Mouse (Mus musculus) forebrain, embryonic 15.5 days (tissue): ENCODE results near the gene Myrip. TPM values are rescaled to one million over a fixed set of nuclear protein-coding genes. Genes with fewer than 3 reads are reported as not detected.

Experiments used
- ATAC-seq: fragments of 200-750 bp; cut with Nextera tagmentation; replicated peaks from 2 replicates; pipeline ENCODE4 v1.8.0; 2017; ENCODE audit warnings: mild to moderate bottlenecking, moderate TSS enrichment, moderate library complexity
- H3K27ac ChIP-seq: fragments of 300-500 bp; sonication (generic); replicated peaks from 2 replicates; pipeline ENCODE4 v1.5.1; 2015; ENCODE audit warnings: mild to moderate bottlenecking, inconsistent platforms
- H3K27me3 ChIP-seq: fragments of 300-500 bp; sonication (generic); 2 replicates; pipeline ENCODE4 v1.6.1; 2015; ENCODE audit warnings: inconsistent platforms
- H3K36me3 ChIP-seq: fragments of 300-500 bp; sonication (generic); 2 replicates; pipeline ENCODE4 v1.6.1; 2015; ENCODE audit warnings: mild to moderate bottlenecking, inconsistent platforms
- H3K4me1 ChIP-seq: fragments of 300-500 bp; sonication (generic); 2 replicates; pipeline ENCODE4 v1.6.1; 2015; ENCODE audit warnings: inconsistent platforms
- H3K4me2 ChIP-seq: fragments of 300-500 bp; sonication (generic); replicated peaks from 2 replicates; pipeline ENCODE4 v1.6.1; 2015; ENCODE audit warnings: mild to moderate bottlenecking, inconsistent platforms
- H3K4me3 ChIP-seq: fragments of 300-500 bp; sonication (generic); 2 replicates; pipeline ENCODE4 v1.5.1; 2015; ENCODE audit warnings: mild to moderate bottlenecking, inconsistent platforms
- H3K9ac ChIP-seq: fragments of 300-500 bp; sonication (generic); replicated peaks from 2 replicates; pipeline ENCODE4 v1.6.1; 2015; ENCODE audit warnings: mild to moderate bottlenecking, inconsistent platforms
- H3K9me3 ChIP-seq: fragments of 300-500 bp; sonication (generic); 2 replicates; pipeline ENCODE4 v1.6.1; 2016; ENCODE audit warnings: inconsistent platforms
- WGBS: fragments of 180-500 bp; shearing (Covaris S2); methylation state at CpG from one replicate; pipeline ENCODE4 v1.1.7; 2015; ENCODE audit warnings: mixed read lengths; 5-methylcytosine and 5-hydroxymethylcytosine counted together
- polyA plus RNA-seq: library from polyadenylated mRNA; unstranded; fragments of >200 nt; fragmentation: Nextera tagmentation; extraction: Ambion mirVana; gene quantifications from 2 replicates; pipeline ENCODE4 v1.2.1, GENCODE M21; 2015

Myrip gene
- polyA plus RNA-seq, 1 experiment from 2014 or later = 2.3 TPM

DNA sequence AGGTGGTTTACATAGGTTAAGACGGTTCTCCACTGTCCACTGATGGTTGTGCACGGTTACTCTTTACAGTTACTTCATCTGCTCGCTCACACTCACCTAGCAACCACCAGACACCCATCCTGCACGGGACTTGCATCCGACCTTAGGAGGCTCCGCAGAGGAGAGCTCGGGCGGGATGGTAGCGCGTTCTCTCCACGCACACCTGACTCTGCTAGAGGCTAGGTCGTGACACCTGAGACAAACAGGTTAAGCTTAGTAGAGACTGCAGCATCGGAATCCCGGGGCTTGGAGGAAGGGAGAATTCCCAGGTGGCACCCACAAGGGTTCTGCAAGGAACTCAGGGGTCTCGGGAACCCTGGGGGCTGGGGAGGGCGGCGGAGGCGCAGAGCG, 190.7 kb downstream of the Myrip start, which contains the start of gene Eif1b:
Eif1b (plus strand) TSS at position 223 of the 390 bp plus-strand sequence.
- peak within 1 kb of the TSS; percentile 100 for H3K9ac ChIP-seq
- peak within 1 kb of the TSS; percentile 92 for H3K4me3 ChIP-seq
- H3K27ac ChIP-seq = peak within 1 kb of the TSS; percentile 89
- H3K27me3 ChIP-seq = no peaks in the 10 kb centered on the region
- 2% methylated on average over 19 of the region's 19 CpGs for WGBS
- peaks cover 19% of the 10 kb centered on the region for H3K36me3 ChIP-seq
- peak; percentile 35 for ATAC-seq
- peaks cover 36% of the 10 kb centered on the region for H3K4me1 ChIP-seq
- peak within 1 kb of the TSS; percentile 71 for H3K4me2 ChIP-seq
- no peaks in the 10 kb centered on the region for H3K9me3 ChIP-seq

DNA sequence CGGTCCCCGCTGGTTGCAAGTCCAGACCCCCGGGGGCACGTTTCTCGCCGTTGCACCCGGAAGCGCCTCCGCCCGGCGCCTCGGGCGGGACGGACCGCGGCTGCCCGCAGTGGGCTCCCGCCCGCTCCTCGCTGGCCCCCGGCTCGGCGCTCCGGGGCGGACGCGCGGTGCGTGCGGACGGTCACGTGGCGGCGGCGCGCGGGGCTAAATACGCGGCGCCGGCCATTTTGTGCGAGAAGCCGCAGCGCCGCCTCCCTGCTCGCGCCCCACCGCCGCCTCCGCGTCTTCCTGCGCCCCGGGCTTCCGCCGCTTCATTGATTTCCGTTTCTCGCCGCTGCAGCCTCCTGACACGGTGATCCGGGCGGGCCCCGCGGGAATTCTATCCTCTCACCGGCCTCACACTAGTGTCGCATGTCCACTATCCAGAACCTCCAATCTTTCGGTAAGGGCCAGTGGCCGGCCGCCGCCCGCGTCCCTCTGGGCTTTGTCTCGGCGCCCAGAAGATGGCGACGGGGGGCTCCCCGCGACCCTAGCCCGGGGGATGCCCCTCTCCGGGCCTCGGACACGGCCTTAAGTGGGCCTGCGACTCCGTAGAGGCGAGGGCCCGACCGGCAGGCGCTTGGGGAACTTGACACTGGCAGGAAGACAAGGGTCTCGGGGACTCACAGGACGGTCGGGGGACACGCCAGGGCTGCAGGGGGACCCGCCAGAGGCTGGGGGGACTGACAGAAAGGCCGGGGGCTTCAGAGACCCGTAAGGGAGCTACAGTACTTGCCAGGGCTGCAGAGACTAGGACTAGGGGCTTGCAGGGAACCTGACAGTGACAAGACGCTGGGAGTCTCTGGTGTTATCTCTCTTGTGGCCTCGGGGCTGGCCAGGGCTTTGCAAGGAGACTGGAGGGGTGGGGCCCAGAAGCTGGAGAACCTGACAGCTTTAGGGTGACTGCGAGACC, 191.4 kb downstream of the Myrip start:
- Histone ChIP-seq H3K9ac (peak overlapping the region; percentile 100), H3K27ac (peak overlapping the region; percentile 89), H3K4me1 (peaks cover 36% of the 10 kb centered on the region), H3K4me3 (peak overlapping the region; percentile 92), H3K36me3 (peaks cover 19% of the 10 kb centered on the region), H3K4me2 (peak overlapping the region; percentile 71), H3K27me3 (no peaks in the 10 kb centered on the region), H3K9me3 (no peaks in the 10 kb centered on the region)
- ATAC-seq = peak; percentile 82
- WGBS = 0% methylated on average over 81 of the region's 97 CpGs

- Histone ChIP-seq H3K4me3 (peak overlapping the region; percentile 92), H3K27ac (peak overlapping the region; percentile 89; the same call in 1 of the 2 replicates), H3K9ac (peak overlapping the region; percentile 100), H3K4me1 (peaks cover 36% of the 10 kb centered on the region), H3K9me3 (no peaks in the 10 kb centered on the region), H3K27me3 (no peaks in the 10 kb centered on the region), H3K36me3 (peaks cover 19% of the 10 kb centered on the region), H3K4me2 (peak overlapping the region; percentile 71)
- ATAC-seq = no peak
- 59% methylated on average over 12 of the region's 12 CpGs for WGBS
These were observed 192.5 kb downstream of the Myrip start for GRCm38 (mm10) chr9:120493781-120494180.

DNA sequence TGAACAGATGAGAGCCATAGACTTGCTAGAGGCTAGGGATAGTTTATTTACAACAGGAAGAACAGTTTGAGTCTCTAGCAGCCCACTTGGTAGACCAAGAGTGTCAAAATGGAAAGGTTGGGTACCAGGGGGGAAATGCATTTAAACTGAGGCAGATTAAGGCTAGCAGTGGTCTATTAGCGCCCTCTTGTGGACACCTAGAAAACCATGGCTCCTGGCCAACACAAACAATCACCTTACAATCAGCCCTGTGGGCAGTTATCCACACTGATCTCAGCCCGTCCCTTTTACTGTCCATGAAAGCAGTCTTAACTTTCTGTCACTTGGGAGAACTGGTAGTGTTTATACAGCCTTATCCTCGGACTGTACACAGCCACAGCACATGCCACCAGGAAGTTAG, 195.4 kb downstream of the Myrip start:
- H3K9me3 ChIP-seq = no peaks in the 10 kb centered on the region
- H3K27ac ChIP-seq = peak overlapping the region; percentile 37; the same call in 1 of the 2 replicates
- no peak overlapping the region for H3K9ac ChIP-seq
- no peaks in the 10 kb centered on the region for H3K27me3 ChIP-seq
- H3K36me3 ChIP-seq = peaks cover 19% of the 10 kb centered on the region
- peak; percentile 32; the same call in 1 of the 2 replicates for ATAC-seq
- 4% methylated on average over 3 of the region's 3 CpGs for WGBS
- H3K4me1 ChIP-seq = peaks cover 36% of the 10 kb centered on the region
- H3K4me2 ChIP-seq = no peak overlapping the region
- no peak overlapping the region for H3K4me3 ChIP-seq

GRCm38 (mm10) chr9:120497983-120498382, 196.7 kb downstream of the Myrip start:
- WGBS = 88% methylated on average over 5 of the region's 5 CpGs
- Histone ChIP-seq H3K9ac (no peak overlapping the region), H3K4me3 (no peak overlapping the region), H3K27me3 (no peaks in the 10 kb centered on the region), H3K4me1 (peaks cover 31% of the 10 kb centered on the region), H3K4me2 (no peak overlapping the region), H3K27ac (no peak overlapping the region), H3K9me3 (no peaks in the 10 kb centered on the region), H3K36me3 (peaks cover 19% of the 10 kb centered on the region)
- no peak for ATAC-seq

GRCm38 (mm10) chr9:120501191-120501902, 200.0 kb downstream of the Myrip start:
- Histone ChIP-seq H3K4me3 (no peak overlapping the region), H3K4me1 (peaks cover 5% of the 10 kb centered on the region; the same call in 1 of the 2 replicates), H3K4me2 (no peak overlapping the region), H3K27ac (no peak overlapping the region), H3K36me3 (no peaks in the 10 kb centered on the region), H3K9me3 (no peaks in the 10 kb centered on the region), H3K27me3 (no peaks in the 10 kb centered on the region), H3K9ac (no peak overlapping the region)
- no peak; the same call in 1 of the 2 replicates for ATAC-seq
- 38% methylated on average over 10 of the region's 10 CpGs for WGBS

GRCm38 (mm10) chr9:120502013-120502412, 200.7 kb downstream of the Myrip start:
- H3K9me3 ChIP-seq = no peaks in the 10 kb centered on the region; the same call in 1 of the 2 replicates
- no peak overlapping the region for H3K4me3 ChIP-seq
- 5% methylated on average over 8 of the region's 8 CpGs for WGBS
- ATAC-seq = peak; percentile 60; the same call in 1 of the 2 replicates
- no peak overlapping the region for H3K27ac ChIP-seq
- peaks cover under 1% of the 10 kb centered on the region; the same call in 1 of the 2 replicates for H3K4me1 ChIP-seq
- no peak overlapping the region for H3K9ac ChIP-seq
- H3K27me3 ChIP-seq = no peaks in the 10 kb centered on the region
- H3K36me3 ChIP-seq = no peaks in the 10 kb centered on the region
- no peak overlapping the region for H3K4me2 ChIP-seq

DNA sequence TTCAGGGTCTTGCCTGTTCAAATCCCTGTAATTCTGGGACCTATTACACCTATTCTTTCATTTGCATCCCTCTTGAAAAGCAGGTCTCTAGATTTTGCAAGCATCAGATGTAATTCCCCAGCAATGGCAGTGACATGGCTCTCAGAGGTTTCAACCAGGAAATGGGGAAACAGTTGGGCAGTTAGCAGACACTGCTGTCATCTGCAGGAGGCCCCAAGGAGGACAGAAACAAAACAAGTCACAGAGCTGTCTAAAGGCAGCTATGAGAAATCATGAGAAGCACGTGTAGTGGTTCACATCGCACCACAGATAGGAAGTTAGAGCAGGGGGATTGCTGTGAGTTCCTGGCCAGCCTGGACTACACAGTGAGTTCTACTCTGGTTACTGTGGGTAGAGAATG, 203.1 kb downstream of the Myrip start:
- no peaks in the 10 kb centered on the region for H3K27me3 ChIP-seq
- no peak overlapping the region for H3K9ac ChIP-seq
- H3K27ac ChIP-seq = no peak overlapping the region
- no peaks in the 10 kb centered on the region for H3K4me1 ChIP-seq
- 88% methylated on average over 2 of the region's 2 CpGs for WGBS
- no peak overlapping the region for H3K4me2 ChIP-seq
- H3K4me3 ChIP-seq = no peak overlapping the region
- no peaks in the 10 kb centered on the region for H3K36me3 ChIP-seq
- H3K9me3 ChIP-seq = no peaks in the 10 kb centered on the region; the same call in 1 of the 2 replicates
- ATAC-seq = no peak

DNA sequence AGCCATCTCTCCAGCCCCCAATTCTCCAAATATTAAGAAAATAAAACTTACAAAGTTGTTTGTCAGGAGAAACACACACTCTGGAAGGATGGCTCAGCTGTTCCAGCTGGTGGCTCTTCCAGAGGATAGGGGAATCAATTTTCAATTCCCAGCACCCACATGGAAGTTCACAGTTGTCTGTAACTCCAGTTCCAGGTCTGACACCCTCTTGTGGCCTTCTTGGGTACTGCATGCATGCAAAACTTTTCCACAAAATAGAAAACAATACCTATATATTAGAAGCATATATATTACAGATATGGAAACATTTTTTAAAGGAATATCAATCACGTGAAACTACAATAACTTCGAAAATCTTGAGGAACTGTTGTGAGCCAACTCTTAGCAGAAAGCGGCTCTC, 210.5 kb downstream of the Myrip start:
- H3K4me3 ChIP-seq = no peak overlapping the region
- 80% methylated on average over 3 of the region's 3 CpGs for WGBS
- H3K36me3 ChIP-seq = no peaks in the 10 kb centered on the region
- ATAC-seq = no peak
- no peaks in the 10 kb centered on the region for H3K4me1 ChIP-seq
- H3K9ac ChIP-seq = no peak overlapping the region
- no peaks in the 10 kb centered on the region for H3K9me3 ChIP-seq
- H3K4me2 ChIP-seq = no peak overlapping the region
- no peak overlapping the region for H3K27ac ChIP-seq
- H3K27me3 ChIP-seq = no peaks in the 10 kb centered on the region

- Histone ChIP-seq H3K27me3 (no peaks in the 10 kb centered on the region), H3K9me3 (no peaks in the 10 kb centered on the region), H3K36me3 (no peaks in the 10 kb centered on the region), H3K4me2 (no peak overlapping the region), H3K9ac (no peak overlapping the region), H3K27ac (no peak overlapping the region), H3K4me1 (no peaks in the 10 kb centered on the region), H3K4me3 (no peak overlapping the region)
- ATAC-seq = no peak
- WGBS = 91% methylated on average over 8 of the region's 8 CpGs
These were observed 215.4 kb downstream of the Myrip start for GRCm38 (mm10) chr9:120516720-120517119.

- Histone ChIP-seq H3K9ac (no peak overlapping the region), H3K36me3 (no peaks in the 10 kb centered on the region), H3K9me3 (no peaks in the 10 kb centered on the region), H3K4me1 (no peaks in the 10 kb centered on the region), H3K4me2 (no peak overlapping the region), H3K27ac (no peak overlapping the region), H3K27me3 (no peaks in the 10 kb centered on the region), H3K4me3 (no peak overlapping the region)
- 92% methylated on average over 3 of the region's 3 CpGs for WGBS
- no peak for ATAC-seq
These were observed 217.6 kb downstream of the Myrip start for GRCm38 (mm10) chr9:120518946-120519345.
